In genomic region chr15:97776514-97776913, GRCm38 (mm10) we compare ENCODE assay signal across 8 mouse cellular contexts. TPM values are rescaled to one million over a fixed set of nuclear protein-coding genes. Genes with fewer than 3 reads are reported as not detected.
A peak's percentile ranks its signal among the peaks of the same experiment; 100 is the strongest.
DNase-seq lines count a peak whose midpoint lies in the region; ATAC-seq and TF ChIP-seq lines count a peak whose summit lies in the region.

No protein-coding gene starts in this region.

- H3K36me3 ChIP-seq in hindbrain, embryonic 11.5 days (ENCODE audit: control insufficient read depth, insufficient read depth, low read length), result no peaks in the 10 kb centered on the region
- H3K36me3 ChIP-seq in hindbrain, embryonic 12.5 days, result no peaks in the 10 kb centered on the region
- H3K36me3 ChIP-seq in heart, adult 2 months (ENCODE audit: control insufficient read depth, insufficient read depth, low read length), result no peaks in the 10 kb centered on the region
- H3K36me3 ChIP-seq in kidney, postnatal 0 days (ENCODE audit: insufficient read depth, low read length), result no peaks in the 10 kb centered on the region

- no peaks in the 10 kb centered on the region for H3K79me2 ChIP-seq in heart, adult 2 months (replicated peaks; ENCODE audit: control insufficient read depth, insufficient read depth, low read length)

- no peaks in the 10 kb centered on the region for H3K4me1 ChIP-seq in hindbrain, embryonic 11.5 days (replicated peaks; ENCODE audit: control insufficient read depth, insufficient read depth, low read length)
- H3K4me1 ChIP-seq in hindbrain, embryonic 12.5 days, result peaks cover 16% of the 10 kb centered on the region
- H3K4me1 ChIP-seq in heart, adult 2 months (ENCODE audit: control insufficient read depth, insufficient read depth, low read length), result peaks cover 24% of the 10 kb centered on the region
- H3K4me1 ChIP-seq in kidney, postnatal 0 days (replicated peaks; ENCODE audit: insufficient read depth, low read length), result peaks cover 48% of the 10 kb centered on the region

- DNase-seq in hindbrain, embryonic 11.5 days (ENCODE audit: low spot score), result peak; percentile 74
- DNase-seq in NIH3T3 (ENCODE audit: low read depth), result peak; percentile 81
- DNase-seq in cerebellum, postnatal 36 days, result peak; percentile 81 to 82
- DNase-seq in heart, adult 2 months, result peak; percentile 79 to 86
- peak; percentile 88 for DNase-seq in kidney, postnatal 0 days (ENCODE audit: low spot score)
- DNase-seq in lung, postnatal 25 days (ENCODE audit: low spot score), result peak; percentile 86
- DNase-seq in spleen, postnatal 10 days (ENCODE audit: low spot score in 2 of 2), result peak; percentile 60 to 84

- no peaks in the 10 kb centered on the region; the same call in 1 of the 2 replicates for H3K27me3 ChIP-seq in hindbrain, embryonic 11.5 days (ENCODE audit: control insufficient read depth, insufficient read depth, low read length)
- peaks cover 9% of the 10 kb centered on the region for H3K27me3 ChIP-seq in hindbrain, embryonic 12.5 days
- no peaks in the 10 kb centered on the region for H3K27me3 ChIP-seq in heart, adult 2 months (ENCODE audit: control insufficient read depth, insufficient read depth, low read length)
- no peaks in the 10 kb centered on the region for H3K27me3 ChIP-seq in kidney, postnatal 0 days (ENCODE audit: insufficient read depth, low read length)

- intact Hi-C loops in heart, adult 2 months (cut with DNase I), result loop anchor here (1.0 to 2.0 kb wide), 2 partner anchors 26 to 58 kb away; no protein-coding TSS in a partner anchor

- H3K4me2 ChIP-seq in hindbrain, embryonic 11.5 days (replicated peaks; ENCODE audit: low read depth, low read length), result no peak overlapping the region
- H3K4me2 ChIP-seq in hindbrain, embryonic 12.5 days (replicated peaks), result no peak overlapping the region
- H3K4me2 ChIP-seq in kidney, postnatal 0 days (ENCODE audit: low read length), result no peak overlapping the region

- TF ChIP-seq CTCF in heart, adult 2 months (IDR thresholded peaks at IDR 0.05), result peak; percentile 93
- peak; percentile 88 for TF ChIP-seq CTCF in kidney, postnatal 0 days (IDR thresholded peaks at IDR 0.05; ENCODE audit: low read depth)

- 7% methylated on average over 8 of the region's 8 CpGs for WGBS in hindbrain, embryonic 11.5 days
- 10% methylated on average over 8 of the region's 8 CpGs for WGBS in hindbrain, embryonic 12.5 days
- 10% methylated on average over 8 of the region's 8 CpGs for WGBS in heart, adult 2 months
- WGBS in kidney, postnatal 0 days, result 11% methylated on average over 8 of the region's 8 CpGs

- no peak for ATAC-seq in hindbrain, embryonic 11.5 days (ENCODE audit: low FRiP score)
- no peak for ATAC-seq in hindbrain, embryonic 12.5 days (ENCODE audit: low FRiP score)
- ATAC-seq in kidney, postnatal 0 days (replicated peaks; ENCODE audit: low FRiP score, low read depth), result peak; percentile 39; the same call in 1 of the 2 replicates

- H3K9ac ChIP-seq in hindbrain, embryonic 11.5 days (ENCODE audit: low read depth, low read length), result no peak overlapping the region
- no peak overlapping the region for H3K9ac ChIP-seq in hindbrain, embryonic 12.5 days
- H3K9ac ChIP-seq in heart, adult 2 months (ENCODE audit: low read depth, low read length), result no peak overlapping the region
- no peak overlapping the region for H3K9ac ChIP-seq in kidney, postnatal 0 days (ENCODE audit: low read depth, low read length)

- no peaks in the 10 kb centered on the region for H3K9me3 ChIP-seq in hindbrain, embryonic 11.5 days (ENCODE audit: control insufficient read depth, low read length)
- H3K9me3 ChIP-seq in hindbrain, embryonic 12.5 days (replicated peaks), result no peaks in the 10 kb centered on the region
- no peaks in the 10 kb centered on the region for H3K9me3 ChIP-seq in kidney, postnatal 0 days (replicated peaks; ENCODE audit: low read length)

- no peak for TF ChIP-seq POLR2A in heart, adult 2 months (IDR thresholded peaks at IDR 0.05; ENCODE audit: insufficient read depth, low read depth, low read length)

- no peak overlapping the region for H3K27ac ChIP-seq in hindbrain, embryonic 11.5 days (ENCODE audit: low read depth, low read length)
- no peak overlapping the region for H3K27ac ChIP-seq in hindbrain, embryonic 12.5 days
- 0 out of 2 replicates have a peak overlapping the region, but pooled peaks have one; percentile 17 for H3K27ac ChIP-seq in heart, adult 2 months
- H3K27ac ChIP-seq in kidney, postnatal 0 days, result peak overlapping the region; percentile 76; the same call in 1 of the 2 replicates

- TF ChIP-seq EP300 in heart, adult 2 months (IDR thresholded peaks at IDR 0.05; ENCODE audit: insufficient read depth, low read depth, low read length), result peak; percentile 91

- no peak overlapping the region for H3K4me3 ChIP-seq in hindbrain, embryonic 11.5 days (ENCODE audit: low read depth, low read length)
- no peak overlapping the region for H3K4me3 ChIP-seq in hindbrain, embryonic 12.5 days
- H3K4me3 ChIP-seq in heart, adult 2 months, result no peak overlapping the region
- H3K4me3 ChIP-seq in kidney, postnatal 0 days (replicated peaks; ENCODE audit: low read depth, low read length), result no peak overlapping the region

RNA-seq across cellular contexts. Expression of gene Slc48a1, which starts 1.8 kb away (rescaled TPM):
- 28.1 and 28.4 TPM in 2 replicates for polyA plus RNA-seq in hindbrain, embryonic 11.5 days (2014; fragmentation: Nextera tagmentation; extraction: Ambion mirVana)
- polyA plus RNA-seq in hindbrain, embryonic 12.5 days (2016; fragmentation: Nextera tagmentation; extraction: Ambion mirVana), result 41.6 and 43.3 TPM in 2 replicates
- 10 to 100 TPM; 72.7 to 73.0 TPM for total RNA-seq in heart, adult 2 months (2021)
- polyA plus RNA-seq in heart, adult 2 months (2012; rRNA removed), result 82.8 and 85.3 TPM in 2 replicates
- polyA plus RNA-seq in kidney, postnatal 0 days (2015; fragmentation: Nextera tagmentation; extraction: Ambion mirVana), result 86.9 and 108 TPM in 2 replicates

RNA-seq across cellular contexts. Expression of gene Rapgef3, which starts 8.7 kb away (rescaled TPM):
- polyA plus RNA-seq in hindbrain, embryonic 11.5 days (2014; fragmentation: Nextera tagmentation; extraction: Ambion mirVana), result 3.6 and 4.0 TPM in 2 replicates
- 9.1 and 10.7 TPM in 2 replicates for polyA plus RNA-seq in hindbrain, embryonic 12.5 days (2016; fragmentation: Nextera tagmentation; extraction: Ambion mirVana)
- 10 to 100 TPM; 21.5 to 27.9 TPM for total RNA-seq in heart, adult 2 months (2021)
- polyA plus RNA-seq in heart, adult 2 months (2012; rRNA removed), result 44.4 and 57.0 TPM in 2 replicates
- polyA plus RNA-seq in kidney, postnatal 0 days (2015; fragmentation: Nextera tagmentation; extraction: Ambion mirVana), result 27.5 and 29.2 TPM in 2 replicates

RNA-seq across cellular contexts. Expression of gene Endou, which starts 45.4 kb away (rescaled TPM):
- 0.11 TPM in 1 of 2 replicates, not detected in the other for polyA plus RNA-seq in hindbrain, embryonic 11.5 days (2014; fragmentation: Nextera tagmentation; extraction: Ambion mirVana)
- 0.25 TPM in 2 replicates for polyA plus RNA-seq in hindbrain, embryonic 12.5 days (2016; fragmentation: Nextera tagmentation; extraction: Ambion mirVana)
- total RNA-seq in heart, adult 2 months (2021), result 1 to 10 TPM; 1.1 to 1.2 TPM
- polyA plus RNA-seq in heart, adult 2 months (2012; rRNA removed), result 2.4 TPM in 2 replicates
- 1.5 and 2.2 TPM in 2 replicates for polyA plus RNA-seq in kidney, postnatal 0 days (2015; fragmentation: Nextera tagmentation; extraction: Ambion mirVana)

Comparison
In these comparisons a context has a peak if more than half of its experiments do, and no peak if none do; other contexts are left out.
1. H3K27ac ChIP-seq: peak in heart, adult 2 months (single experiment) and kidney, postnatal 0 days (single experiment); none in hindbrain, embryonic 11.5 days (single experiment) and hindbrain, embryonic 12.5 days (single experiment).
2. Peak in every context shown above with its lines, with median percentiles within 50 percentile points of each other: DNase-seq.